Comparison of ENCODE assay signal across 8 mouse cellular contexts in the genomic region with DNA sequence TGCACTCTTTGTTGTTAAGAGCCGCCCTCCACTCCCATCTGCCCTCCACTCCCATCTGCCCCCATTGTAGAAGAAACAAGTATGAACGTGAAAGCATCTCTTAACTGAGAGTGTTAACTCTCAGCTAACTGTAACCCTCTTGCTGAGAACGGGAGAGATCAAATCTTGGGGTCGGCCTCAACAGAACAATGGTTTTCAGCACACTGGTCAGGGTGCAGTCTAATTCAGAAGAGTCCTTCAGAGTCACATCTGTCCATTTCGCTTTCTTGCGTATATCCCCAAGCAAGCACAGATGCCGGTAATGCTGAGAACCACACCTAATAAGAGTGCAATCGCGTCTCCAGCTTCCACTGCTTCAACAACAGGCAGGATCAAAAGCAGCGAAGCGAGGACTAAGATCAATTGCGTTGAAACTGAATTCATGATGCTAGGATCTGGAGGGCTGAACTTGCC. TPM values are rescaled to one million over a fixed set of nuclear protein-coding genes. Genes with fewer than 3 reads are reported as not detected.
DNase-seq lines count a peak whose midpoint lies in the region; ATAC-seq and TF ChIP-seq lines count a peak whose summit lies in the region.

No protein-coding gene starts in this region.

- WGBS in bone marrow, adult 2 months = 46% methylated on average over 12 of the region's 12 CpGs
- WGBS in forebrain, embryonic 11.5 days = 36% methylated on average over 12 of the region's 12 CpGs
- WGBS in kidney, embryonic 14.5 days = 35% methylated on average over 12 of the region's 12 CpGs
- WGBS in midbrain, embryonic 12.5 days = 28% methylated on average over 12 of the region's 12 CpGs

- no peaks in the 10 kb centered on the region; the same call in 1 of the 2 replicates for H3K36me3 ChIP-seq in forebrain, embryonic 11.5 days (ENCODE audit: control insufficient read depth, insufficient read depth, low read length)
- H3K36me3 ChIP-seq in kidney, embryonic 14.5 days (ENCODE audit: control insufficient read depth, insufficient read depth, low read length) = no peaks in the 10 kb centered on the region; the same call in 1 of the 2 replicates
- no peaks in the 10 kb centered on the region for H3K36me3 ChIP-seq in midbrain, embryonic 12.5 days

- H3K27me3 ChIP-seq in forebrain, embryonic 11.5 days (ENCODE audit: control insufficient read depth, insufficient read depth, low read length) = no peaks in the 10 kb centered on the region
- H3K27me3 ChIP-seq in kidney, embryonic 14.5 days (ENCODE audit: control insufficient read depth, insufficient read depth, low read length) = no peaks in the 10 kb centered on the region
- H3K27me3 ChIP-seq in midbrain, embryonic 12.5 days = no peaks in the 10 kb centered on the region

- no peak for TF ChIP-seq CTCF in bone marrow, adult 2 months (IDR thresholded peaks at IDR 0.05; ENCODE audit: control insufficient read depth, insufficient read depth, low read length)

- H3K4me1 ChIP-seq in bone marrow, adult 2 months (ENCODE audit: control insufficient read depth, insufficient read depth, low read length) = no peaks in the 10 kb centered on the region
- H3K4me1 ChIP-seq in forebrain, embryonic 11.5 days (replicated peaks; ENCODE audit: control insufficient read depth, insufficient read depth, low read length) = 0 out of 2 replicates have a peak, but pooled peaks cover 3% of the 10 kb centered on the region
- H3K4me1 ChIP-seq in kidney, embryonic 14.5 days (ENCODE audit: control insufficient read depth, insufficient read depth, low read length) = no peaks in the 10 kb centered on the region
- peaks cover 7% of the 10 kb centered on the region for H3K4me1 ChIP-seq in midbrain, embryonic 12.5 days

- intact Hi-C loops in left cerebral cortex, postnatal 25 days (cut with DNase I) = loop anchor here (2.0 kb wide), 1 partner anchor 262 kb away; the partner anchor contains the start of gene Tmem168
- intact Hi-C loops in left cerebral cortex, postnatal 14 days (cut with DNase I) = no loop called here

- DNase-seq in left cerebral cortex, postnatal 25 days (ENCODE audit: low spot score in 2 of 2) = peak; percentile 6 to 11
- no peak for DNase-seq in left cerebral cortex, postnatal 14 days (ENCODE audit: low spot score in 2 of 2)
- peak; percentile 51 for DNase-seq in forebrain, embryonic 11.5 days (ENCODE audit: low spot score)
- DNase-seq in right cerebral cortex, postnatal 25 days = no peak
- DNase-seq in layer of hippocampus, postnatal 25 days (ENCODE audit: extremely low spot score in 1 of 2, low spot score in 1 of 2) = no peak

- H3K27ac ChIP-seq in bone marrow, adult 2 months (ENCODE audit: control insufficient read depth, insufficient read depth, low read depth, low read length, poor library complexity) = no peak overlapping the region
- H3K27ac ChIP-seq in forebrain, embryonic 11.5 days (ENCODE audit: low read depth, low read length) = no peak overlapping the region
- no peak overlapping the region for H3K27ac ChIP-seq in kidney, embryonic 14.5 days (ENCODE audit: low read depth, low read length)
- no peak overlapping the region; the same call in 1 of the 2 replicates for H3K27ac ChIP-seq in midbrain, embryonic 12.5 days (replicated peaks)

- TF ChIP-seq POLR2A in bone marrow, adult 2 months (IDR thresholded peaks at IDR 0.05; ENCODE audit: borderline replicate concordance, control insufficient read depth, low read depth, low read length) = no peak

- ATAC-seq in forebrain, embryonic 11.5 days (replicated peaks; ENCODE audit: low FRiP score) = peak; percentile 31; the same call in 1 of the 2 replicates
- ATAC-seq in kidney, embryonic 14.5 days (ENCODE audit: low FRiP score, low TSS enrichment) = no peak
- ATAC-seq in midbrain, embryonic 12.5 days (ENCODE audit: low FRiP score, low read depth) = peak; percentile 31

- peak overlapping the region; percentile 52 for H3K4me2 ChIP-seq in forebrain, embryonic 11.5 days (ENCODE audit: low read depth, low read length, severe bottlenecking)
- peak overlapping the region; percentile 47 for H3K4me2 ChIP-seq in kidney, embryonic 14.5 days (replicated peaks; ENCODE audit: low read depth, low read length)
- H3K4me2 ChIP-seq in midbrain, embryonic 12.5 days (replicated peaks) = peak overlapping the region; percentile 60

- H3K9me3 ChIP-seq in forebrain, embryonic 11.5 days (ENCODE audit: control insufficient read depth, low read length) = no peaks in the 10 kb centered on the region
- no peaks in the 10 kb centered on the region for H3K9me3 ChIP-seq in kidney, embryonic 14.5 days (ENCODE audit: control insufficient read depth, low read length)
- no peaks in the 10 kb centered on the region for H3K9me3 ChIP-seq in midbrain, embryonic 12.5 days

- peak overlapping the region; percentile 53 for H3K9ac ChIP-seq in forebrain, embryonic 11.5 days (ENCODE audit: low read length)
- H3K9ac ChIP-seq in kidney, embryonic 14.5 days (ENCODE audit: low read depth, low read length) = peak overlapping the region; percentile 12; the same call in 1 of the 2 replicates
- H3K9ac ChIP-seq in midbrain, embryonic 12.5 days (replicated peaks) = peak overlapping the region; percentile 53

- H3K4me3 ChIP-seq in bone marrow, adult 2 months (replicated peaks; ENCODE audit: control insufficient read depth, low read depth, low read length) = peak overlapping the region; percentile 17
- peak overlapping the region; percentile 56 for H3K4me3 ChIP-seq in forebrain, embryonic 11.5 days (ENCODE audit: low read depth, low read length)
- H3K4me3 ChIP-seq in kidney, embryonic 14.5 days (ENCODE audit: low read length) = peak overlapping the region; percentile 66; the same call in 1 of the 2 replicates
- H3K4me3 ChIP-seq in midbrain, embryonic 12.5 days = peak overlapping the region; percentile 39

RNA-seq across cellular contexts. Expression of gene 2610001J05Rik, which starts 1.0 kb away (rescaled TPM):
- total RNA-seq in left cerebral cortex, postnatal 25 days (2021) = 10 to 100 TPM; 35.5 to 37.6 TPM
- total RNA-seq in left cerebral cortex, postnatal 14 days (2021) = 10 to 100 TPM; 40.5 to 40.6 TPM
- 25.1 and 47.9 TPM in 2 replicates for polyA plus RNA-seq in bone marrow, adult 2 months (2011; ENCODE audit: insufficient read depth, insufficient read length, low replicate concordance, missing spikeins)
- polyA plus RNA-seq in forebrain, embryonic 11.5 days (2014; fragmentation: Nextera tagmentation; extraction: Ambion mirVana) = 80.8 and 87.1 TPM in 2 replicates
- 69.6 and 107 TPM in 2 replicates for polyA plus RNA-seq in kidney, embryonic 14.5 days (2014; fragmentation: Nextera tagmentation; extraction: Ambion mirVana)
- 95.1 and 98.4 TPM in 2 replicates for polyA plus RNA-seq in midbrain, embryonic 12.5 days (2016; fragmentation: Nextera tagmentation; extraction: Ambion mirVana)
- total RNA-seq in layer of hippocampus, postnatal 25 days (2021) = 10 to 100 TPM; 32.0 to 39.7 TPM

RNA-seq across cellular contexts. Expression of gene Gpr85, which starts 30.6 kb away (rescaled TPM):
- 10 to 100 TPM; 43.6 to 48.1 TPM for total RNA-seq in left cerebral cortex, postnatal 25 days (2021)
- 10 to 100 TPM; 51.5 to 55.8 TPM for total RNA-seq in left cerebral cortex, postnatal 14 days (2021)
- polyA plus RNA-seq in bone marrow, adult 2 months (2011; ENCODE audit: insufficient read depth, insufficient read length, low replicate concordance, missing spikeins) = 1.0 and 3.4 TPM in 2 replicates
- 13.3 and 16.4 TPM in 2 replicates for polyA plus RNA-seq in forebrain, embryonic 11.5 days (2014; fragmentation: Nextera tagmentation; extraction: Ambion mirVana)
- polyA plus RNA-seq in kidney, embryonic 14.5 days (2014; fragmentation: Nextera tagmentation; extraction: Ambion mirVana) = 1.2 and 1.3 TPM in 2 replicates
- polyA plus RNA-seq in midbrain, embryonic 12.5 days (2016; fragmentation: Nextera tagmentation; extraction: Ambion mirVana) = 35.1 and 37.5 TPM in 2 replicates
- total RNA-seq in layer of hippocampus, postnatal 25 days (2021) = 10 to 100 TPM; 39.0 to 44.6 TPM

Comparison
In these comparisons a context has a peak if more than half of its experiments do, and no peak if none do; other contexts are left out.
1. DNase-seq: peak in left cerebral cortex, postnatal 25 days (2 of 2) and forebrain, embryonic 11.5 days (single experiment); none in left cerebral cortex, postnatal 14 days (0 of 2), right cerebral cortex, postnatal 25 days (single experiment) and layer of hippocampus, postnatal 25 days (0 of 2).
2. Peak in every context shown above with its lines, with median percentiles within 50 percentile points of each other: H3K4me3 ChIP-seq, H3K4me2 ChIP-seq and H3K9ac ChIP-seq.